Mouse (Mus musculus) limb, embryonic 13.5 days (tissue): Measurements from ENCODE around the gene Prdm10. TPM values are rescaled to one million over a fixed set of nuclear protein-coding genes. Genes with fewer than 3 reads are reported as not detected.

Experiments
- polyA plus RNA-seq: library from polyadenylated mRNA; unstranded; fragments of >200 nt; fragmentation: Nextera tagmentation; extraction: Ambion mirVana; gene quantifications from 2 replicates; pipeline ENCODE4 v1.2.1, GENCODE M21; 2015

Gene Prdm10
- polyA plus RNA-seq, 1 experiment from 2014 or later: 5.2 TPM

Other genes starting within 250 kb of the Prdm10 start
- gene Zbtb44, start 249.9 kb upstream of the Prdm10 start, polyA plus RNA-seq: 7.4 and 7.8 TPM in 2 replicates
- gene St14, start 148.7 kb upstream of the Prdm10 start, polyA plus RNA-seq: 6.9 and 9.2 TPM in 2 replicates
- gene Aplp2, start 68.7 kb upstream of the Prdm10 start, polyA plus RNA-seq: 169 and 186 TPM in 2 replicates
- 27.0 and 29.0 TPM in 2 replicates for gene Nfrkb, start 105.7 kb downstream of the Prdm10 start, polyA plus RNA-seq
- 0.14 TPM in 1 of 2 replicates, not detected in the other for gene Tmem45b, start 183.9 kb downstream of the Prdm10 start, polyA plus RNA-seq